Mouse (Mus musculus) left cerebral cortex, postnatal 4 days (tissue): Measurements from ENCODE around the gene Exoc6b. TPM values are rescaled to one million over a fixed set of nuclear protein-coding genes. Genes with fewer than 3 reads are reported as not detected.

Source experiments
- DNase-seq: peaks from one replicate; pipeline ENCODE4 v3.0.0-alpha.2; 2022
- intact Hi-C: fragments of 180-260 bp; cut with DNase I; formaldehyde crosslinking; loops from one replicate; pipeline ENCODE4 v1.15.1; 2025
- total RNA-seq, 2 experiments: library from RNA; stranded (reverse); gene quantifications; 2 replicates each; pipeline ENCODE4 v1.2.3; 2021

The Exoc6b gene
- total RNA-seq, 2 experiments from 2014 or later = 90.8 to 95.3 TPM

- peak; percentile 68 for DNase-seq
These were observed 495.2 kb downstream of the Exoc6b start for GRCm38 (mm10) chr6:84573905-84574660.

GRCm38 (mm10) chr6:84570039-84570438 is 499.3 kb downstream of the Exoc6b start:
- intact Hi-C loops = no loop called here
- DNase-seq = no peak

More at GRCm38 (mm10) chr6:84573905-84574660, 495.2 kb downstream of the Exoc6b start:
- intact Hi-C loops = no loop called here

GRCm38 (mm10) chr6:84569590-84569989 is 499.7 kb downstream of the Exoc6b start:
- intact Hi-C loops = no loop called here
- DNase-seq = no peak

GRCm38 (mm10) chr6:84568880-84569279 is 500.4 kb downstream of the Exoc6b start:
- intact Hi-C loops = no loop called here
- no peak for DNase-seq

Other genes with a start within 250 kb of the Exoc6b start
- gene Spr, start 68.3 kb upstream of the Exoc6b start, total RNA-seq = 10 to 100 TPM; 41.1 to 41.7 TPM
- gene Emx1, start 117.9 kb upstream of the Exoc6b start, total RNA-seq = 10 to 100 TPM; 41.1 to 50.2 TPM